Comparison of ENCODE assay signal across 8 mouse cellular contexts in the genomic region with DNA sequence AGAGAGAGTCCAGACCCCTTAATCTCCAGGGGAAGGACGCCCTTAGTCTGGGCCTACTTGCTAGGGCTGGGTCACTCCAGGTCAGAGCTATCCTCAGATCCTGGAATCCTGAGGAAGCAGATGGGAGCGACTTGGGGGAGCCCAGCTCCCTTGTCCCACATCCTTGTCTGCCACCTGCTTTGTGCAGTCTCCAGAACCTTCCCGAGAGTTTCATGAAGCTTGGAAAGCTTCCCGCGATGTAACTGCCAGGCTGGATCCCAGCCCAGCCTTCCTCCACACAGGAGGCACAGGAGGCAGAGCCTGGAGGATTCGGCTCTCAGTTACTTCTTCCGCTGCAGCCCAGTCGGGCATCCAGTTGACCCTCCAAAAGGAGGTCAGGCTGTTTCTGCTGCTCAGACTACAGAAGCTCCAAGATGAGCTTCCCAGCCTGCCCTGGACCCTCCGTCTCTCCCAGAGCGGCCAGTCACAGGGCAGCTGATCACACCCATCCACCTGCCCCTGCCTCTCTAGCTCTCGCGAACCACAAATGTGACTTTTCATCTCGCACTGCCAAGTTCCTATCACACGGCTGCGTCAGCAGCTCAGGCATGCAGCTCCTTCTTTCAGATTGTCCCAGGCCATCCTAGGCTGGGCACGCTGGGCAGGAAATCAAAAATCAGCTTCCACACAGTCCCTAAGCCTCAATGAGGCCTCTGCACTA. TPM values are rescaled to one million over a fixed set of nuclear protein-coding genes. Genes with fewer than 3 reads are reported as not detected.
DNase-seq lines count a peak whose midpoint lies in the region; ATAC-seq and TF ChIP-seq lines count a peak whose summit lies in the region.
"Had no signal": no experiment of that assay in that cellular context is flagged by ENCODE, and none has a peak within 500 bp of the region (broad histone marks: within the 10 kb centered on the region; RNA-seq: fewer than 3 reads in every experiment).

No protein-coding gene starts in this region.

- TF ChIP-seq EP300 in liver, postnatal 0 days (IDR thresholded peaks at IDR 0.05; ENCODE audit: low read depth): no peak

- no peak for TF ChIP-seq CTCF in testis, adult 2 months (IDR thresholded peaks at IDR 0.05; ENCODE audit: control insufficient read depth, insufficient read depth, insufficient replicate concordance, low read depth, low read length)
- TF ChIP-seq CTCF in liver, postnatal 0 days (IDR thresholded peaks at IDR 0.05; ENCODE audit: low read depth): no peak

- H3K4me3 ChIP-seq in testis, adult 2 months (ENCODE audit: control insufficient read depth, low read depth, low read length): peak overlapping the region; percentile 70
- no peak overlapping the region for H3K4me3 ChIP-seq in liver, postnatal 0 days (ENCODE audit: low read depth, low read length)

- no peak for DNase-seq in testis, postnatal 10 days (ENCODE audit: low spot score)
- peak; percentile 56 to 58 for DNase-seq in frontal cortex, postnatal 25 days (ENCODE audit: low spot score in 2 of 2)
- peak; percentile 62 for DNase-seq in layer of hippocampus, adult 9-10 months (ENCODE audit: low spot score)
- peak; percentile 82 to 86 for DNase-seq in right cerebral cortex, postnatal 36 days (ENCODE audit: low spot score in 2 of 2)
- no peak for DNase-seq in spleen, postnatal 36 days (ENCODE audit: low spot score in 2 of 2)
- no peak for DNase-seq in liver, postnatal 0 days

- peaks cover 3% of the 10 kb centered on the region for H3K4me1 ChIP-seq in testis, adult 2 months (ENCODE audit: control insufficient read depth, insufficient read depth, low read length)
- no peaks in the 10 kb centered on the region for H3K4me1 ChIP-seq in liver, postnatal 0 days (ENCODE audit: insufficient read depth)

- H3K9me3 ChIP-seq in liver, postnatal 0 days (ENCODE audit: low read length): no peaks in the 10 kb centered on the region

- H3K36me3 ChIP-seq in testis, adult 2 months (ENCODE audit: control insufficient read depth, insufficient read depth, low read length): no peaks in the 10 kb centered on the region
- no peaks in the 10 kb centered on the region for H3K36me3 ChIP-seq in liver, postnatal 0 days (replicated peaks; ENCODE audit: insufficient read depth, low read length)

- no peak overlapping the region for H3K27ac ChIP-seq in testis, adult 2 months (ENCODE audit: control insufficient read depth, insufficient read depth, low read depth, low read length)
- H3K27ac ChIP-seq in liver, postnatal 0 days (ENCODE audit: low read depth): no peak overlapping the region

- no peak overlapping the region for H3K4me2 ChIP-seq in liver, postnatal 0 days (ENCODE audit: low read depth, low read length)

- no peak for ATAC-seq in liver, postnatal 0 days

- no peaks in the 10 kb centered on the region for H3K27me3 ChIP-seq in testis, adult 2 months (ENCODE audit: control insufficient read depth, insufficient read depth, low read length)
- peaks cover 4% of the 10 kb centered on the region; the same call in 1 of the 2 replicates for H3K27me3 ChIP-seq in liver, postnatal 0 days (ENCODE audit: insufficient read depth, low read length)

- 69% methylated on average over 14 of the region's 16 CpGs for WGBS in liver, postnatal 0 days (ENCODE audit: insufficient replicate concordance)

- no peak for TF ChIP-seq POLR2A in testis, adult 2 months (IDR thresholded peaks at IDR 0.05; ENCODE audit: control insufficient read depth, low read depth, low read length)

- no peak overlapping the region for H3K9ac ChIP-seq in liver, postnatal 0 days (replicated peaks)

RNA-seq across cellular contexts. Expression of a gene that starts 22.5 kb away (rescaled TPM):
- 1,510 and 1,812 TPM in 2 replicates for polyA plus RNA-seq in testis, adult 2 months (2012; rRNA removed)
- 0.18 and 0.28 TPM in 2 replicates for polyA plus RNA-seq in liver, postnatal 0 days (2015; fragmentation: Nextera tagmentation; extraction: Ambion mirVana)
- polyA plus RNA-seq: intestine, embryonic 14.5 days had no signal

RNA-seq across cellular contexts. Expression of a gene that starts 30.1 kb away (rescaled TPM):
- polyA plus RNA-seq in testis, adult 2 months (2012; rRNA removed): 151 and 171 TPM in 2 replicates
- 8.2 and 8.7 TPM in 2 replicates for polyA plus RNA-seq in liver, postnatal 0 days (2015; fragmentation: Nextera tagmentation; extraction: Ambion mirVana)

RNA-seq across cellular contexts. Expression of a gene that starts 32.7 kb away (rescaled TPM):
- 0.38 TPM in 1 of 2 replicates, not detected in the other for polyA plus RNA-seq in testis, adult 2 months (2012; rRNA removed)
- polyA plus RNA-seq in liver, postnatal 0 days (2015; fragmentation: Nextera tagmentation; extraction: Ambion mirVana): 9.3 and 10.8 TPM in 2 replicates

RNA-seq across cellular contexts. Expression of a gene that starts 52.3 kb away (rescaled TPM):
- polyA plus RNA-seq in testis, adult 2 months (2012; rRNA removed): 1.8 and 2.5 TPM in 2 replicates
- polyA plus RNA-seq in liver, postnatal 0 days (2015; fragmentation: Nextera tagmentation; extraction: Ambion mirVana): 0.17 and 0.46 TPM in 2 replicates

RNA-seq across cellular contexts. Expression of a gene that starts 59.5 kb away (rescaled TPM):
- polyA plus RNA-seq in testis, adult 2 months (2012; rRNA removed): 2.5 and 3.8 TPM in 2 replicates
- 41.0 and 41.9 TPM in 2 replicates for polyA plus RNA-seq in liver, postnatal 0 days (2015; fragmentation: Nextera tagmentation; extraction: Ambion mirVana)

Comparison
In these comparisons a context has a peak if more than half of its experiments do, and no peak if none do; other contexts are left out.
1. DNase-seq: peak in frontal cortex, postnatal 25 days (2 of 2), layer of hippocampus, adult 9-10 months (single experiment) and right cerebral cortex, postnatal 36 days (2 of 2); none in testis, postnatal 10 days (single experiment), spleen, postnatal 36 days (0 of 2) and liver, postnatal 0 days (single experiment).
2. RNA of a gene that starts 22.5 kb away (polyA plus RNA-seq): 1,510 to 1,812 TPM in testis, adult 2 months; 0.18 to 0.28 TPM in liver, postnatal 0 days; every median in the first group is over 1,000 times any median in the second.
3. RNA of a gene that starts 30.1 kb away (polyA plus RNA-seq): 151 to 171 TPM in testis, adult 2 months; 8.2 to 8.7 TPM in liver, postnatal 0 days; every median in the first group is over 10 times any median in the second.